Mouse (Mus musculus) gastrocnemius, postnatal 36 days (tissue): ENCODE results near the gene Kmt2c. TPM values are rescaled to one million over a fixed set of nuclear protein-coding genes. Genes with fewer than 3 reads are reported as not detected.

Experiments
- DNase-seq, 2 experiments: peaks; one replicate each; pipeline ENCODE4 v3.0.0; 2022
- intact Hi-C: fragments of 180-260 bp; cut with DNase I; formaldehyde crosslinking; loops from one replicate; pipeline ENCODE4 v1.15.1; 2025
- total RNA-seq, 2 experiments: library from RNA; stranded (reverse); gene quantifications; 2 replicates each; pipeline ENCODE4 v1.2.3; 2021

The Kmt2c gene
- total RNA-seq, 2 experiments from 2014 or later = 26.8 to 31.2 TPM

DNA sequence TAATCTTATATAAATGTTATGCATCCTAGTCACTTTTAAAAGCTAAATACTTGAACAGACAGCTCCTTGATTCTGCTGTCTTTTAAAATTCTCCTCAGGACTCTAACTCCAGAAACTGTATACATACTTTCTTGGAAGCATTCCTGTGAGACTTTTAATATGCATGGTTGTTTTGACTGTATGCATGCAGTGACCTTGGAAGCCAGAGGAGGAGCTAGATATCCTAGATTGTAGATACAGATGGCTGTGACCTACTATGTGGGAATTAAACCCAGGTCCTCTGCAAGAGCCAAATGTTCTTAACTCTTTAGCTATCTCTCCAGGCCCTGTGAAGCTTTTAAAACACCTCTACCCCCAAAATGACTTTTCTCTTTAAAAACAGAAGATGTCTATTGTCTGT, 83.2 kb downstream of the Kmt2c start:
- no peak for DNase-seq
- intact Hi-C loops = loop anchor here (5.0 kb wide), 1 partner anchor 417 kb away; no protein-coding TSS in a partner anchor

DNA sequence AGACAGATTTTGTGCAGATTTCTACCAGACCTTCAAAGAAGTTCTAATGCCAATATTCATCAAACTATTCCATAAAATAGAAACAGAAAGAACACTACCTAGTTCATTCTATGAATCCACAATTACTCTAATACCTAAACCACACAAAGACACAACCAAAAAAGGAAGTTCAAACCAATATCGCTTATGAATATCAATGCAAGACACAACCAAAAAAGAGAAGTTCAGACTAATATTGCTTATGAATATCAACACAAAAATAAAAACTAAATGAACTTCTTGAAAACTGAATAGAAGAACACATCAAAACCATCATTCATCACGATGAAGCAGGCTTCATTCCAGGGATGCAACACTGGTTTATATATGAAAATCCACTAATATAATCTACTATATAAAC, 101.9 kb downstream of the Kmt2c start:
- intact Hi-C loops = no loop called here
- DNase-seq = no peak

DNA sequence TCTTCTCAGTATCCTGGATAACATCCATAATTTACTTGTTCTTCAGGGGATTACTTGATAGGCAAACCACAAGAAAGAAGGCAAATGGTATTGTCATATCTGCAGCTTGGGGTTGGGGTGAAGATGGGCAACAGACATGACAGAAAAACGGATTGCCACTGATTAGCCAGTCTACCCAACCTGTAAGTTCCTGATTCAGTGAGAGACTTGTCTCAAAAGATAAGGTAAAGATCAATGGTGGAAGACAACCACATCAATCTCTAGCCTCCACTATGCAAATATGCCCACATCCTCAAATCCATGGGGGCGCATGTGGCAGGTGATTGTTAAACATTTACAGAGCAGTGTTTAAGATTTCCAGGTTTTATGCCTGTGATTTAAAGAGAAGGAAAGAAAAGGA, 105.9 kb downstream of the Kmt2c start:
- intact Hi-C loops = no loop called here
- DNase-seq = no peak

DNA sequence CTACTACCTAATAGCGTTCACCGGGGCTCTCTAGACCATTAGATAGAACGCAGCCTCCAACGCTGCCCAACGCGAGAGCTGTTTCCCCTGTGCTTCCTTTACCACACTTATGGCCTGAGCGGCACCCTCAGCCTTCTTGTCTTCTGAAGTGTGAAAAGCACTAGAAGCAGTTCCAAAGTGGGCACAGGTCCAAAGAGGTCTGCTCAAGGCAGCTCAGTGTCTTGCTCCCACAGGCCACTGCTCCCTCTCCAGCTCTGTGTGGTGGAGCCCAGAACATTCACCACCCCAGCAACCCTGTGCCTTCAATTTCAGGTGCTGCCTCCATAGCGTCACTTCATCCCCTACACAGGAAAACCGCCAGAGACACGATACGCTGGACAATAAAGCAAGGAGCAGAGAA, 115.0 kb downstream of the Kmt2c start:
- no peak for DNase-seq
- intact Hi-C loops = no loop called here

DNA sequence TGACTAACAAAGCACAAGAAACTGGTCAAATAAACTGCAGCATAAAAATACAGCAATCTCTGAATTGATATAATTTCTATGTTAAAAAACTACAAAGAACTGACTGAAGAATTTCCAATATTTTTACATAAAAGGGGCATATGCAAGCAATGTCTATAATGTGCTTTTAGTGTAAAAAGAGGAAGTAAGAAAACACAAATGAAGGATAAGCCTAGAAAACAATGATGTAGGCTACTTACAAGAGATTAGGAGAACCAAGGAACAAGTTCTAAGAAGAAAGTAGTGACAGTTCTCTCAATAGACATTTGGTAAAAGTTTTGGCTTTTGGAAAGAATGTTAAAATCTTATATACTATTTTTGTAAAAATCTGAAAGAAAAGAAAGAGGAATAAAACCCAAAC, 119.4 kb downstream of the Kmt2c start:
- intact Hi-C loops = no loop called here
- DNase-seq = no peak

DNA sequence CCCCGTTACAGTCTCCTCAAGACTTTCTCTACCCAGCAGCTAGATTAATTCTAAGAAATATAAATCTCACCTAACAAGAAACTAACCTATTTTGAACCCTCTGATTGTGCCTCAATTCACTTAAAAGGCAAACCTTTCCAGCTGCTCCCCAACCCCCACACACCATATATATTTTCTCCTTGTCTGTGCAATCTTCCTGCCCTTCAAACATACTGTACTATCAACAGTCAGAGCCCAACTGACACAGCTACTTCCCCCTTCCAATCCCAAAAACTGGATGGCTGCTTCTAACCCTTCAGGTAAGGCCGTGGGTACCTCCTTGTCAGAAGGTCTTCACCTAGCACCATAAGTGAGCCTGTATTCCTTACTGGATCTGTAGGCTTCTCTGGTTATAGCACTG, 130.2 kb downstream of the Kmt2c start:
- DNase-seq = no peak
- intact Hi-C loops = no loop called here

DNA sequence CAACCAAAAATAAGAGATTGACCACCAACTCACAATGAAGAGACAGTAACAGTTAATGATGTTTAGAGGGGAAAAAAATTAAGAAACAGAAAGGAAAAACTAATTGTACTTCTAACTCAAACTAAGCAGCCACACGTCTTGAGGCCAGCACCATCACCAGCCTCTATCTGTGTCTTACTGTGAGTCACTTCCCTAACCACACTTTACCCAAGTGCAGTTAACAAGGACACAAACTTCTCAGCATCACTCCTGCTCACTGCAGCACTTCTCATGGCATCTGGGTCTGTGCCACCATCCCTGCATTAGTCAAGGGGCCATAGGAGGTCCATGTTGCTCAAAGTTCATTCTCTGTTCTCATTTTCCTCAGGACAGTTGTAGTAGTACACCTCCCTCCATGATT, 131.5 kb downstream of the Kmt2c start:
- intact Hi-C loops = no loop called here
- no peak for DNase-seq

DNA sequence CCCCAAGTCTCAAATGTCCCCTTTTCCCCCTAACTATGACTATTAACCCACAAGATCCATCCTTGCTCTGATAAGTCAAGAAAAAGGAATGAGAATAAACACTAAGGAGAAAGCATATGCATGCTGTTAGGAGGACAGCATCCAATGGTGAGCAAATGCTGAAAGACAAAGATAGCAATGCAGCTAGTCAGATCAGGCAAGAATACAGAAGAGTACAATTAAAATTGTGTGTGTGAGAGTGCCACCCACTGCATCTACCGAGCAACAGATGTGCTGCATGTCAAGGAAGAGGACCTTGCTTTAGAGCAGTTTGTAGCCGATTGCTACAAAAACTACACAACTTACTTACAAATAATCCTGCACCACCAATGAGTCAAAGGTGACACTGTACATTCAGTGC, 145.1 kb downstream of the Kmt2c start:
- DNase-seq = no peak
- intact Hi-C loops = no loop called here

DNA sequence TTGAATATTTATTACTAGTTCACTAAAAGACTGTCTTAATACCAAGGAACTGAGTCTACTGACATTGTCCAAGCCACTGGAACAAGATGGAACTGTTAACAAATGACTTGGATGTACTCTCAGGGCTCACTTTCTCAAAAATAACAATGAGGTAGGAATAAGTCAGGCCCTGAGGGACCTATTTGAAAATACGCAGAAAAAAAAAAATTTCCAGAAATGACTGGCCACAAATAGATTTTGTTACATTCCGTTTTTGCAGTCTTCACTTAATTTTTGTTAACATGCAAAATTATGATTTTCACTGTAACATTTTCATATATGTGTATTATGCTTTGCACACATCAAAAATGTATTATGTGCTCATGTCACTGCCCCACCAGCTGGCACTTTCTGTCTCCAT, 167.3 kb downstream of the Kmt2c start:
- DNase-seq = no peak
- intact Hi-C loops = no loop called here

DNA sequence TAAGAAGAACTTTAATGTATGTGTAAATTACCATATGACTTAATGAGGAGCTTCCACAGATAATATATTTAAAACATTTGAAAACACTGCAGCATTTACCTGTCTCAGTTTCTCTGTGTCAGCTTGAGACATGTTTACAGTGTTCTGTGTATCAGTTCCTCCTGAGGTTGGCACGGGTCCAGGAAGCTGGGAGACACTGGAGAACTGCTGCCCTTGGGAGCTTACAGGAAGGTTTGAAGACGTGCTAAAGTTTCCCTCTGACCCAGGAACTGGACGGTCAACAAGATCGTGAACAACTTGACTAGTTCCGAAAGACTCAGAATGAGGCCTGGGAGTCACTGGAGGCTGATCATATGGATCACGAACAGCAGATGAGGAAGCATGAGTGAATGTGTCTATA, 184.7 kb downstream of the Kmt2c start:
- DNase-seq = no peak
- intact Hi-C loops = no loop called here

DNA sequence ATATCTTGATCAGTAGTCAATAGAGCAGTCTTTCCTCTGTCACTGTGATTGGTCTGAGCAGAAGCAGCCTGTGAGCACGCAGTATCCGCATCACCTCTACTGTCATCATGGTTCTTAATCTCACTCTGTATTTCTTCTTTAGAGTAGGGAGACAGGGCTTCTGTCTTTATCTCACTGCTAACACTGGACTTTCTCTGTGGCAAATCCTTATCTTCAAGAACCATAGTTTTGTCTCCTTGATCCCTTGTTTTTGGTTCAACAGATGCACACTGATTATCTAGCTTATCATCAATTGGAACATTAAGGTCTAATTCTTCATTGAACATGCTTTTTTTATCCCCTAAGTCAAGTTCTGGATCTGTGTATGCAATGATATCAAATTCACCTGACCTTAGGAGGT, 188.4 kb downstream of the Kmt2c start:
- DNase-seq = no peak
- intact Hi-C loops = no loop called here

DNA sequence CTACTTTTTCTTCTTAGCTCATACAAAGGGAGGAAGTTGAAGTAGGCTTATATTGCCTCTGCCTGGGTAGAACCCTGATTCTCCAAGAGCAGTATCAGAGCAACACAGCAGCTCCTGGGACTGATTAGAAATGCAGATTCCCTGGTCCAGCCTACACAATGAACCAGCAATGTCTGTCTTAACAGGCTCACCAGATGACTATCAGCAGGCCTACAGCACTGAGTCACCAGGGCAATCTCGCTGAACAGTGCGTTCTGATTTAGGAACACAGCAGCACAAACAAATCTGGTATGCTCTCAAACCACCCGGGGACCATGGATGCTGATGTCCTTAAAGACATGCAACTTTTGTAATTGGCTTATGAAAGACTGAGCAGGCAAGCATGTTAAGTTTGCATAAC, 201.8 kb downstream of the Kmt2c start:
- intact Hi-C loops = no loop called here
- DNase-seq = no peak

DNA sequence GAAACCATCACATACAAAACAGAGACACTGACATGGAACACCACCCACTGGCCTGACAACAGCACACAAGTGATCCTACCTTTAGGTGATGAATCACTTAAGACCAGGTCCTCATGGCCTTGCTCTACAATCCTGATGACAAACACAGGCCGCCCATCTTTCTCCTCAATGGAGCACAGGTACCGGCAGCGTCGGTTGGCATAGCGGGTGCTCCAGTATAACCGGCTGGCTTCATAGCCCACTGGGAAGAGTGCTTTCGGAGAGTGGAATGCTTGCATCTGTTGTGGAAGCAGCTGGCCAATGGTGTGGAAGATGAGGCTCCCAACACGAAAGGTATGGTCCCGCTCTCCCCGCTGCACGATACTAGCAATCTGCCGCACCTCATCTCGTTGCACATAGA, 214.6 kb downstream of the Kmt2c start:
- DNase-seq = no peak
- intact Hi-C loops = no loop called here

DNA sequence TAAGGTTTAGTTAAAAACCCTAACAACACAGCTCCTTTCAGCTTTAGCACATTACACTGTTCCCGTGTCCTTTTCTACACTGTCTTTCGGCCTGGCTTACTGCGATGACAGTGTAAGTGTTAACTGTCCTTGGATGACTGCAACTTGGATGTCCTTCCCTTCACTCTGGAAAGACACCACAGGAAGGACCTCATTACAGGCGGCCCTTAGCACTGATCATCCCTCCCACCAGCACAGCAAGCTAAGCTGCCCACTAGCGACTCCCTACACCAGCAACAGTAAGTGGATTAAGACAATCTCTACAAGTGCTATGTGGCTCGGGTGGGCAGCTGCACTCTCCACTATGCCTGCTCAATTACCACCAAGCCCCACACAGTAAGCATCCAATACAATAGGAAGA, 222.2 kb downstream of the Kmt2c start:
- intact Hi-C loops = no loop called here
- no peak for DNase-seq

DNA sequence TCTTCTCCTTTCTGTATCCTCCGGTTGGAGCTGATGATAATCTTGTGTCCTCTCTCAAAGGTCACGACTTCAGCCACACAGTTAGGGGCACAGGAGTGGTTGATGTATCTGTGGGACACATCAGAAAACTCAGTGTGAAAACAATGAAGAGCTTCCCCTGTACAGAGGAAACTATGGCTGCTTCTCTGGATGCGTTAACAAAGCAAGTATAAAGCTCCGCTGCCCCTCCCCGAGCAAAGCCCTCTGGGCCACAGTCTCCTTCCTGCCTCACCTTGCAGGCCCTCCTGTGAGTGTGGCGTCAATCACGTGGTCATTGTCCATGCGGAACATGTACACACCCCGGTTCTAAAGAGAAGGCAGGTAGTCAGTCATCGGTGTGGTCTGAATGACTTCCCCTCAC, 223.0 kb downstream of the Kmt2c start:
- DNase-seq = no peak
- intact Hi-C loops = no loop called here

DNA sequence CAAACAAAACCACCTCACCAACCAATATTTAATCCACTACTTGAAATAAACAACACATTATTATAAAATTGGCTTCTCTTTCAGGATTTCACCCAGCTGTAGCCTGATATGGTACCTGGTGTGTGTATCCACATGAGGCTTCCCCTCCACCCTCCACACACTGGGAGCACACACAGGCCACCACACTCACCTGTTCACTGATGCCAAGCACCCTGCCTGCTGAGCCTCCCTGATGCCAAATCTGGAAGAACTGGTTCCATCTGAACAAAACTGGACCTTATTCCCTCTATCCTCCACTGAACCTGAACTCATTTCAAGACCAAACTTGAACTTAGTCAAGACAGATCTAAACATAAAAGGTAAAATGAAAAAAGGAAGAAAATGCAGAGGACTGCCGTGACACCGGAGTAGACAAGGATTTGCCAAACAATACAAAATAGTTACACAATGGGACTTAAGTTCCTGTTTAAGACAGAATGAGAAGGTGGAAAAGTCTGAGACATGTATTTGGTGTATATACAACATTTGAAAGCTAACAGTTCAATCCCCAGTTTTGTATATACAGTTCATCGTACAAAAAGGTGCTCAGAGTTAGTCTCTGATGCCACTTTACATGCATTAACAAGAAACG, 230.2 kb downstream of the Kmt2c start:
- no peak for DNase-seq
- intact Hi-C loops = no loop called here

DNA sequence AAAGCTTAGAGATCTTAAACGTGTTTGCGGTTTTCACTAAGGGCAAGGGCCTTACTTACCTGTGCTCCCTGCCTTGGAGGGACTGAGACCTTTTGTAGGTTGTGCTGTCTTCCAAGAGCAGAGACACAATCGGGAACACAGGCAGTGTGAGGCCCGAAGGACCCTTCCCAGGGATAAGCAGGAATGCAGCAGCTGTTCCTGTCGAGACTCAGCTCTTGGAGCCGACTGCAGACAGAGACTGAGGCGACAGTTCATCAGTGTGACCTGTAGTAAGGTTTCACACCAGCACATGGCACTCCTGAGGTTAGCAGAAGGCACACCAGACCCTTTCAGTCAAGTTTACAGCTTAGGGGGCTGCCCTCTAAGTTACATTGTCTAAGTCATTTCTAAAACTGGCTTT, 236.3 kb downstream of the Kmt2c start:
- no peak for DNase-seq
- intact Hi-C loops = no loop called here

DNA sequence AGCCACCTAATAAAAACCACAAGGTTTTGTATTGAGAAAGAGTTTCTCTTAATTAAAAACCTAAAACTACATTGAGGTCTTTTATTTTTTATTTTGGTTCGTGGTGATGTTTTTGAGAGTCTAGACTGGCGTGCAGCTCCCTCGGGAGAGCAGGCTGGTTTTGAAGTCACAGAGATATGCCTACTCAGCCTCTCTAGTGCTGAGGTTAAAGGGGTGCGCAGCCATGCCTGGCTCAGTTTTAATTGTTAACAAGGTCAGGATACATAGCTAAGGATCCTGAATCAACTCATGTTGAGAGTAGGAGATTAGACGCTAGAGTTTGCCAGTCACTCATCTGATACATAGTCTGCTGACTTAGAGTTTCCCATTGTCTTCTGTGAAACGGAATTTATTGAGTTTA, 237.1 kb downstream of the Kmt2c start:
- intact Hi-C loops = no loop called here
- no peak for DNase-seq

DNA sequence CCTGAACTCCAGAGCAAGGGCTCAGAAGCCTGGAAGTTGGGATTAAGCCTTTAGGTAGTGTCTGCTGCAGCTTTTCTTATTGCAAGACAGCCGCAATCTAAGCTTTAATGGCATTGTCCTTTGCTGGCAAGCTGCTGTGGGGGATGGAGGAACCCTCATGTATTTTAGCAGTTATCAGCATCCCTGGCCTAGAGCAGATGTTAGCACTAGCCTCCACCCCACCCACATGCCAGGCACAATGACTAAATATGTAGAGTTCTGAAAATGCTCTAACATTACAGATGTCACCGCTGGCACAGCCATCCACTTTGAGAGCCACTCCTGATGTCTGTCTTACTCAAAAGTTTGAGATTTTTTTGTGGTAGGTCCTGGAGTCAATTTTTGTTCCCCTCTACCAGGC, 241.9 kb downstream of the Kmt2c start:
- intact Hi-C loops = no loop called here
- no peak for DNase-seq

DNA sequence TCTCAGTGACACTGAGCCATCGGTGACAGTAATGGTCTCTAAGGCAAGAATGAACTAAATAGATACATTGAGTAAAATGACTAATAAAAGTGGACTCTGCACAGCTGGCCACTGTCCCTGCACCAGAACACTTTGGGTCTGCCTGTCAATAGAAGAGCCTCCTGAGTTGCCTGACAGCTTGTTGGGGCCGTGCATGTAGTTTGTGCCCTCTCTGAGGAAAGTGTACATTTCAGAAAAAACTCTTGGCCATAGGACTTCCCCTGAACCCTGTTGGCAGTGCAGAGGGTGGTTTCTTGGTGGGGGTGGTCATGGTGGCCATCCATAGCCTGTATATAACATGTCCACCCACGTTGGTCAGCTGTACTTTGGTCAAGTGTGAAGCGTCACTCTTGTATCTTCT, 244.1 kb downstream of the Kmt2c start:
- intact Hi-C loops = no loop called here
- no peak for DNase-seq

DNA sequence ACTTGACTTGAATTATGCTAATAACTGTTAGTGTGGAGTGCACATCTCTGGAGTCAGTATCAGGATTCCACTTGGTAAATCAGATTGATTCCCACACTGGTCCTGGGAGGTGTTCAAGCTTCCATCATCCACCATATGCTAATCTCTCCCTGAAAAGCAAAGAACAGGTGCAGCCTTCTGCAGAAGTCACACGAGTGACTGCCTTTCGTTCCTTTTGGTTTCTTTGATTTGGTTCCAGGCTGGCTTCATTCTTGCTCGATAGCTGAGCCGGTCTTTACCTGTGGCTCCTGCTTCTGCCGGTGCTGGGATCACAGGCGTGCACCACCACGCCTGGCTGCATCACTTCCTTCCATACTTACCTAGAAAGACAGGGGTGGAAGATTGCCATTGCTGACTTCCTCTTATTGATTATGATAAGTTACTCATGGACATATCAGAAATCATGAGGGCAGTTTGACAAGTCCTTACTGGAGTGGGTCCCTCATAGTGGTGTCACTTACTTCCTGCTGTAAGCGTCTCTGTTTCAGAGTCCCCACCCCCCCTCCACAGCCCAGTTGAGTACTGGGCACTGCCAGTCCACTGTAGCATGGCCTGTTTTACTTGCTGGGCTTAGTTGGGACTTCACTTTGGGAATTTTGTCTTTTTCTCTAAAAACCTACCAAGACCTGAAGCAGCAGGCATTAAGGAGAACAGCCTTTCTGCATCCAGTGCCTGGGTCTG, 245.6 kb downstream of the Kmt2c start:
- intact Hi-C loops = no loop called here
- DNase-seq = no peak

DNA sequence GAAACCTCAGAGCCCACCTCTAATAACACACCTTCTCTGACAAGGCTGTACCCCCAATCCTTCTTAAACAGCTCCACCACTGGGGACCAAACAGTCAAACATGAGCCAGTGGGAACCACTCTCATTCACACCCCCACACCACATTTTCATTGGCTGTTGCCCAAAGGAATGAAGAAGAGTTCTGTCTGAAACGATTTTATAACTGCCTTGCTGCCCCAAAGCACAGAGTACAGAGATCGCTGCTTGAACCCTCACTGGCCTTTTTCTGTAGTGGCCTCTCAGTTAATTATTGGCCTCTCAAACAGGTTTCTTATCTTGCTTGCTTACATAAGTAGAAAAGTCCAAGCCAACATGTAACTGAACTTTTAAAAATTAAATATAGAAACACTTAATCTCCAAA, 246.2 kb downstream of the Kmt2c start:
- intact Hi-C loops = no loop called here
- DNase-seq = no peak

DNA sequence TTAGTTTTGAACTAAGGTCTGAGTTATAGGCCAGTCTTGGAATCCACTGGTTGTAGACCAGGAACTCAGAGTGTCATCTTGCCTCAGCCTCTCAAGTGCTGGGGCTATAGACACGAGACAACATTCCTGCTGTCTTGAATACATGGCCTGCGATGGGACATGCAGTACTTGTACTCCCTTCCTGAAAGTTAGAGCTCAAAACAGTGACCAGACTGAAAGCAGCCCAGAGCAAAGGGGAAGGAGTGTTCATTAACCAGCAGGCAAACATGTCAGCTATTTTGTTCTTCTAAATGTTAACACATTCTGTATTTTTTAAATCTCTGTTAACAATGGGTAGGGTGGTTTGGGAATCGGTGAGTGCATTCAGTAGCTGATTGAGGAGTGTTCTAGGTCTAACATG, 251.5 kb downstream of the Kmt2c start:
- intact Hi-C loops = no loop called here

More for the DNA sequence above, 251.5 kb downstream of the Kmt2c start:
- DNase-seq = no peak
